Mouse (Mus musculus) forebrain, embryonic 16.5 days (tissue): ENCODE data around the gene Hist1h3h. TPM values are rescaled to one million over a fixed set of nuclear protein-coding genes. Genes with fewer than 3 reads are reported as not detected.

Source experiments
- microRNA-seq: library from miRNA; unstranded; fragments of <30 nt; microRNA quantifications from one replicate; pipeline ENCODE4, GENCODE M21; 2017
- polyA plus RNA-seq: library from polyadenylated mRNA; unstranded; fragments of >200 nt; fragmentation: Nextera tagmentation; extraction: Ambion mirVana; gene quantifications from 2 replicates; pipeline ENCODE4 v1.2.1, GENCODE M21; 2015

Gene Hist1h3h
- polyA plus RNA-seq, 1 experiment from 2014 or later = 2.2 TPM

Small RNAs within 50 kb of the gene (microRNA-seq; reads per million reads assigned to microRNA genes)
- not detected for gene Gm44357
- gene Gm44367 = not detected
- gene Gm44454 = not detected

Other genes starting within 250 kb of the Hist1h3h start
- 2.8 and 4.3 TPM in 2 replicates for gene Nkapl, start 249.2 kb upstream of the Hist1h3h start, polyA plus RNA-seq
- 10.1 and 10.7 TPM in 2 replicates for gene Zkscan4, start 238.8 kb upstream of the Hist1h3h start, polyA plus RNA-seq
- not detected in 2 replicates for gene Gm10065, start 238.2 kb upstream of the Hist1h3h start, polyA plus RNA-seq
- gene AK157302, start 222.4 kb upstream of the Hist1h3h start, polyA plus RNA-seq = 0.35 and 0.48 TPM in 2 replicates
- 7.4 and 8.0 TPM in 2 replicates for gene Gm11273, start 216.2 kb upstream of the Hist1h3h start, polyA plus RNA-seq
- gene Zkscan8, start 186.5 kb upstream of the Hist1h3h start, polyA plus RNA-seq = 6.9 and 8.0 TPM in 2 replicates
- 0.15 and 0.29 TPM in 2 replicates for gene Olfr1366, start 174.9 kb upstream of the Hist1h3h start, polyA plus RNA-seq
- 0.07 TPM in 1 of 2 replicates, not detected in the other for gene Olfr1535, start 157.8 kb upstream of the Hist1h3h start, polyA plus RNA-seq
- gene Olfr1364, start 135.9 kb upstream of the Hist1h3h start, polyA plus RNA-seq = not detected in 2 replicates
- not detected in 2 replicates for gene Olfr1362, start 103.6 kb upstream of the Hist1h3h start, polyA plus RNA-seq
- 0.06 TPM in 1 of 2 replicates, not detected in the other for gene Olfr11, start 75.1 kb upstream of the Hist1h3h start, polyA plus RNA-seq
- not detected in 2 replicates for gene Olfr1361, start 54.3 kb upstream of the Hist1h3h start, polyA plus RNA-seq
- gene Olfr1360, start 40.3 kb upstream of the Hist1h3h start, polyA plus RNA-seq = not detected in 2 replicates
- gene Olfr1359, start 19.5 kb upstream of the Hist1h3h start, polyA plus RNA-seq = not detected in 2 replicates
- 1.9 TPM in 1 of 2 replicates, not detected in the other for gene Hist1h2bl, start 1.5 kb upstream of the Hist1h3h start, polyA plus RNA-seq
- gene Hist1h2ai, start 1.2 kb upstream of the Hist1h3h start, polyA plus RNA-seq = 12.5 and 20.8 TPM in 2 replicates
- gene Hist1h2bm, start 4.4 kb downstream of the Hist1h3h start, polyA plus RNA-seq = 1.2 and 2.2 TPM in 2 replicates
- 0.94 and 1.2 TPM in 2 replicates for gene Hist1h4j, start 17.4 kb downstream of the Hist1h3h start, polyA plus RNA-seq
- gene Hist1h4k, start 32.8 kb downstream of the Hist1h3h start, polyA plus RNA-seq = 1.5 and 1.6 TPM in 2 replicates
- gene Hist1h2ak, start 36.2 kb downstream of the Hist1h3h start, polyA plus RNA-seq = 12.3 and 18.7 TPM in 2 replicates
- 0.85 and 2.3 TPM in 2 replicates for gene Hist1h2bn, start 36.5 kb downstream of the Hist1h3h start, polyA plus RNA-seq
- 6.5 and 7.8 TPM in 2 replicates for gene Hist1h1b, start 63.0 kb downstream of the Hist1h3h start, polyA plus RNA-seq
- 49.1 and 60.2 TPM in 2 replicates for gene Hist1h3i, start 65.7 kb downstream of the Hist1h3h start, polyA plus RNA-seq
- gene Hist1h2an, start 69.6 kb downstream of the Hist1h3h start, polyA plus RNA-seq = 1.7 TPM in 1 of 2 replicates, not detected in the other
- gene Hist1h2bp, start 69.8 kb downstream of the Hist1h3h start, polyA plus RNA-seq = 2.0 TPM in 1 of 2 replicates, not detected in the other
- gene Hist1h2bq, start 92.5 kb downstream of the Hist1h3h start, polyA plus RNA-seq = 7.9 and 8.0 TPM in 2 replicates
- not detected in 2 replicates for gene Hist1h2ao, start 92.8 kb downstream of the Hist1h3h start, polyA plus RNA-seq
- gene Hist1h4m, start 94.1 kb downstream of the Hist1h3h start, polyA plus RNA-seq = not detected in 2 replicates
- gene Hist1h4n, start 114.5 kb downstream of the Hist1h3h start, polyA plus RNA-seq = 5.9 and 6.4 TPM in 2 replicates
- 1,189 and 1,296 TPM in 2 replicates for gene Hist1h2ap, start 115.8 kb downstream of the Hist1h3h start, polyA plus RNA-seq
- gene Hist1h2br, start 116.1 kb downstream of the Hist1h3h start, polyA plus RNA-seq = 7.8 and 8.3 TPM in 2 replicates
- 24.8 and 25.7 TPM in 2 replicates for gene Zfp184, start 227.4 kb downstream of the Hist1h3h start, polyA plus RNA-seq